Comparison of ENCODE assay signal across 13 mouse cellular contexts in the genomic region with DNA sequence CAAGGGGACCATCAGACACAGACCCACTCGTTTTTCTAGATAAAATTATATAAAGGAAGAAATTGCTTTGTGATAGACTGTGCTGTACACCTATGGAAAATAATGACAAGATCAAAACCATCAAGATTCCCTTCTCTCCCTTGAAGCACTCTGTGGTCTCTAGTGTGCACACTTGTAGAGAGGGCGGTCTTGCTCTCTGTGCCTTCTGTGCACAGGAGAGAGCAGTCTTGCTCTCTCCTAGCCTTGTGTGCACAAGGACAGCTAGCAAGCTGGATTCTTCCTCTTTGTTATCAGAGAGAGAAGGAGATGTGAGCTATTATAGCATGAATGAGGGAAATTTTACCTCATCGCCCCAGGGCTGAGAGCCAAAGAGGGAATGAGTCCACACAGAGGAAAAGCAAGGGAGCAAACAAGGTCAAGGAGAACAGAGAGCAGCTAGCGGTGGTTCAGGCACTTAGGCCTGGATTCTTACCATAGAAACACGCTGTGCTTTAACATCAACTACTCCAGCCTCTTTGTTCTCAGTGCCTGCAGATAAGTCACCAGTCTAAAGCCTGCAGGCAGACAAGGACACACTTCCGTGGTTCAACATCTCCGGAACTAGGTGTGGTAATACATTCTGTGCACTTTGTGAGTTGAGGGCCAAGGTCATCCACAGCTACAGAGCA.
DNase-seq lines count a peak whose midpoint lies in the region; ATAC-seq and TF ChIP-seq lines count a peak whose summit lies in the region.
"Had no signal": no experiment of that assay in that cellular context is flagged by ENCODE, and none has a peak within 500 bp of the region (broad histone marks: within the 10 kb centered on the region; RNA-seq: fewer than 3 reads in every experiment).

No protein-coding gene starts in this region.

- no peaks in the 10 kb centered on the region for H3K79me2 ChIP-seq in liver, adult 2 months (ENCODE audit: control insufficient read depth, insufficient read depth, low read length)

- H3K4me2 ChIP-seq in midbrain, embryonic 13.5 days (replicated peaks) = no peak overlapping the region
- H3K4me2 ChIP-seq: liver, embryonic 15.5 days had no signal

- no peak overlapping the region for H3K27ac ChIP-seq in liver, adult 2 months (replicated peaks; ENCODE audit: insufficient read depth, low read depth, low read length)
- 0 out of 2 replicates have a peak overlapping the region, but pooled peaks have one; percentile 15 for H3K27ac ChIP-seq in brown adipose tissue, adult 24 weeks (replicated peaks; ENCODE audit: low read depth, low read length)
- H3K27ac ChIP-seq in midbrain, embryonic 13.5 days = peak overlapping the region; percentile 22; the same call in 1 of the 2 replicates
- H3K27ac ChIP-seq: liver, embryonic 15.5 days had no signal

- WGBS in liver, adult 2 months = 57% methylated on average over 7 of the region's 7 CpGs
- 69% methylated on average over 7 of the region's 7 CpGs for WGBS in midbrain, embryonic 13.5 days

- TF ChIP-seq POLR2A in liver, adult 2 months (IDR thresholded peaks at IDR 0.05; ENCODE audit: extremely low read depth, insufficient read depth, low read length) = no peak

- no peak overlapping the region for H3K9ac ChIP-seq in liver, adult 2 months (ENCODE audit: low read depth, low read length)
- H3K9ac ChIP-seq in midbrain, embryonic 13.5 days (replicated peaks) = no peak overlapping the region
- H3K9ac ChIP-seq: forebrain, postnatal 0 days; liver, embryonic 15.5 days had no signal

- no peaks in the 10 kb centered on the region for H3K4me1 ChIP-seq in liver, adult 2 months (ENCODE audit: control insufficient read depth, insufficient read depth, low read length)
- no peaks in the 10 kb centered on the region for H3K4me1 ChIP-seq in brown adipose tissue, adult 24 weeks (ENCODE audit: control insufficient read depth, insufficient read depth, insufficient read length, low read length)
- no peaks in the 10 kb centered on the region for H3K4me1 ChIP-seq in midbrain, embryonic 13.5 days (replicated peaks)
- H3K4me1 ChIP-seq: liver, embryonic 15.5 days had no signal

- no peak overlapping the region for H3K4me3 ChIP-seq in liver, adult 2 months (ENCODE audit: insufficient read depth, low read depth, low read length)
- no peak overlapping the region for H3K4me3 ChIP-seq in brown adipose tissue, adult 24 weeks (ENCODE audit: insufficient read depth, low read depth, low read length)
- H3K4me3 ChIP-seq in midbrain, embryonic 13.5 days (replicated peaks) = no peak overlapping the region
- H3K4me3 ChIP-seq: liver, embryonic 15.5 days had no signal

- H3K27me3 ChIP-seq in liver, adult 2 months (ENCODE audit: control insufficient read depth, insufficient read depth, low read length) = no peaks in the 10 kb centered on the region
- H3K27me3 ChIP-seq in midbrain, embryonic 13.5 days = no peaks in the 10 kb centered on the region
- H3K27me3 ChIP-seq: liver, embryonic 15.5 days had no signal

- peak; percentile 26 for DNase-seq in liver, adult 2 months (ENCODE audit: extremely low read depth, low read depth, low spot score)
- no peak for DNase-seq in liver
- DNase-seq in adrenal gland, adult (ENCODE audit: inconsistent age in 2 of 2, low spot score in 1 of 2) = peak; percentile 87 to 91
- DNase-seq in cerebellum, postnatal 36 days = no peak
- no peak for DNase-seq in layer of hippocampus, postnatal 25 days (ENCODE audit: extremely low spot score in 1 of 2, low spot score in 1 of 2)
- DNase-seq: embryo, embryonic 11 days; forebrain, postnatal 0 days; layer of hippocampus, postnatal 36 days; spleen, adult 18-20 months; thymus, postnatal 25 days had no signal

- no peak for ATAC-seq in midbrain, embryonic 13.5 days
- ATAC-seq: forebrain, postnatal 0 days had no signal

- TF ChIP-seq CTCF in liver, adult 2 months (IDR thresholded peaks at IDR 0.05; ENCODE audit: low read depth, low read length) = no peak

- no peaks in the 10 kb centered on the region for H3K9me3 ChIP-seq in midbrain, embryonic 13.5 days
- H3K9me3 ChIP-seq: liver, embryonic 15.5 days had no signal

- H3K36me3 ChIP-seq in liver, adult 2 months (ENCODE audit: control insufficient read depth, insufficient read depth, low read length) = no peaks in the 10 kb centered on the region
- no peaks in the 10 kb centered on the region for H3K36me3 ChIP-seq in midbrain, embryonic 13.5 days
- H3K36me3 ChIP-seq: liver, embryonic 15.5 days had no signal

Comparison
In these comparisons a context has a peak if more than half of its experiments do, and no peak if none do; other contexts are left out.
1. DNase-seq: peak in liver, adult 2 months (single experiment) and adrenal gland, adult (2 of 2); none in liver (single experiment), cerebellum, postnatal 36 days (0 of 2) and layer of hippocampus, postnatal 25 days (0 of 2).